Mouse (Mus musculus) liver, embryonic 15.5 days (tissue): ENCODE measurements around the gene Sept5. TPM values are rescaled to one million over a fixed set of nuclear protein-coding genes. Genes with fewer than 3 reads are reported as not detected.

ENCODE experiments used
- ATAC-seq: fragments of 200-750 bp; cut with Nextera tagmentation; 2 replicates; pipeline ENCODE4 v1.8.0; 2017; ENCODE audit warnings: moderate number of reproducible peaks, mild to moderate bottlenecking, moderate library complexity; ENCODE audit not compliant: insufficient read depth
- H3K27ac ChIP-seq: fragments of 300-500 bp; sonication (generic); replicated peaks from 2 replicates; pipeline ENCODE4 v1.5.1; 2015; ENCODE audit warnings: mild to moderate bottlenecking, inconsistent platforms
- H3K27me3 ChIP-seq: fragments of 300-500 bp; sonication (generic); 2 replicates; pipeline ENCODE4 v1.6.1; 2015; ENCODE audit warnings: mild to moderate bottlenecking, inconsistent platforms
- H3K36me3 ChIP-seq: fragments of 300-500 bp; sonication (generic); replicated peaks from 2 replicates; pipeline ENCODE4 v1.6.1; 2015; ENCODE audit warnings: moderate library complexity, mild to moderate bottlenecking, inconsistent platforms
- H3K4me1 ChIP-seq: fragments of 300-500 bp; sonication (generic); replicated peaks from 2 replicates; pipeline ENCODE4 v1.6.1; 2015; ENCODE audit warnings: inconsistent platforms
- H3K4me2 ChIP-seq: fragments of 300-500 bp; sonication (generic); 2 replicates; pipeline ENCODE4 v1.6.1; 2015; ENCODE audit warnings: moderate library complexity, mild to moderate bottlenecking, inconsistent platforms
- H3K4me3 ChIP-seq: fragments of 300-500 bp; sonication (generic); replicated peaks from 2 replicates; pipeline ENCODE4 v1.5.1; 2015; ENCODE audit warnings: mild to moderate bottlenecking, inconsistent platforms
- H3K9ac ChIP-seq: fragments of 300-500 bp; sonication (generic); 2 replicates; pipeline ENCODE4 v1.6.1; 2015; ENCODE audit warnings: moderate library complexity, mild to moderate bottlenecking, inconsistent platforms
- H3K9me3 ChIP-seq: fragments of 300-500 bp; sonication (generic); replicated peaks from 2 replicates; pipeline ENCODE4 v1.6.1; 2016; ENCODE audit warnings: inconsistent platforms
- WGBS: fragments of 180-500 bp; shearing (Covaris S2); methylation state at CpG from one replicate; pipeline ENCODE4 v1.1.7; 2015; ENCODE audit warnings: mixed read lengths; ENCODE audit not compliant: insufficient replicate concordance; 5-methylcytosine and 5-hydroxymethylcytosine counted together
- polyA plus RNA-seq: library from polyadenylated mRNA; unstranded; fragments of >200 nt; fragmentation: Nextera tagmentation; extraction: Ambion mirVana; gene quantifications from 2 replicates; pipeline ENCODE4 v1.2.1, GENCODE M21; 2015

Gene Sept5
- polyA plus RNA-seq, 1 experiment from 2014 or later = 3.5 TPM

GRCm38 (mm10) chr16:18581623-18582205 lies 48.0 kb downstream of the Sept5 start:
- Histone ChIP-seq H3K4me1 (peaks cover 20% of the 10 kb centered on the region), H3K9ac (no peak overlapping the region), H3K27me3 (peaks cover 97% of the 10 kb centered on the region), H3K4me3 (peak overlapping the region; percentile 32), H3K4me2 (peak overlapping the region; percentile 53), H3K36me3 (no peaks in the 10 kb centered on the region), H3K9me3 (no peaks in the 10 kb centered on the region), H3K27ac (no peak overlapping the region)
- no peak for ATAC-seq
- WGBS = under 1% methylated on average over 64 of the region's 66 CpGs

- no peaks in the 10 kb centered on the region for H3K9me3 ChIP-seq
- H3K4me3 ChIP-seq = peak overlapping the region; percentile 32; the same call in 1 of the 2 replicates
- H3K4me1 ChIP-seq = peaks cover 14% of the 10 kb centered on the region
- peaks cover 94% of the 10 kb centered on the region for H3K27me3 ChIP-seq
- H3K4me2 ChIP-seq = peak overlapping the region; percentile 53
- 6% methylated on average over 21 of the region's 21 CpGs for WGBS
- ATAC-seq = no peak
- no peak overlapping the region for H3K9ac ChIP-seq
- H3K27ac ChIP-seq = no peak overlapping the region
- no peaks in the 10 kb centered on the region for H3K36me3 ChIP-seq
These were observed 48.6 kb downstream of the Sept5 start for GRCm38 (mm10) chr16:18581050-18581622.

- no peak for ATAC-seq
- WGBS = 39% methylated on average over 2 of the region's 2 CpGs
- Histone ChIP-seq H3K9me3 (no peaks in the 10 kb centered on the region), H3K4me1 (peaks cover 12% of the 10 kb centered on the region), H3K36me3 (no peaks in the 10 kb centered on the region), H3K9ac (no peak overlapping the region), H3K27ac (no peak overlapping the region), H3K4me2 (no peak overlapping the region), H3K27me3 (peaks cover 87% of the 10 kb centered on the region), H3K4me3 (no peak overlapping the region)
These were observed 49.4 kb downstream of the Sept5 start for GRCm38 (mm10) chr16:18580389-18580788.

GRCm38 (mm10) chr16:18577599-18578160 lies 52.1 kb downstream of the Sept5 start:
- Histone ChIP-seq H3K4me2 (no peak overlapping the region), H3K36me3 (no peaks in the 10 kb centered on the region), H3K9me3 (no peaks in the 10 kb centered on the region), H3K27me3 (peaks cover 60% of the 10 kb centered on the region), H3K4me3 (no peak overlapping the region), H3K27ac (no peak overlapping the region), H3K9ac (no peak overlapping the region), H3K4me1 (peaks cover 12% of the 10 kb centered on the region)
- WGBS = 14% methylated on average over 5 of the region's 5 CpGs
- ATAC-seq = no peak

GRCm38 (mm10) chr16:18577071-18577470 lies 52.7 kb downstream of the Sept5 start:
- no peak overlapping the region for H3K27ac ChIP-seq
- H3K36me3 ChIP-seq = no peaks in the 10 kb centered on the region
- H3K4me1 ChIP-seq = peaks cover 11% of the 10 kb centered on the region
- H3K9me3 ChIP-seq = no peaks in the 10 kb centered on the region
- no peak overlapping the region for H3K4me3 ChIP-seq
- no peak overlapping the region for H3K9ac ChIP-seq
- ATAC-seq = no peak
- peaks cover 54% of the 10 kb centered on the region for H3K27me3 ChIP-seq
- 31% methylated on average over 3 of the region's 3 CpGs for WGBS
- no peak overlapping the region for H3K4me2 ChIP-seq

- no peak overlapping the region for H3K4me3 ChIP-seq
- H3K36me3 ChIP-seq = no peaks in the 10 kb centered on the region
- WGBS = 61% methylated on average over 8 of the region's 8 CpGs
These were observed 55.6 kb downstream of the Sept5 start for GRCm38 (mm10) chr16:18574196-18574595.

More at GRCm38 (mm10) chr16:18574196-18574595, 55.6 kb downstream of the Sept5 start:
- ATAC-seq = no peak
- H3K4me1 ChIP-seq = no peaks in the 10 kb centered on the region
- H3K27me3 ChIP-seq = peaks cover 25% of the 10 kb centered on the region
- no peak overlapping the region for H3K4me2 ChIP-seq
- H3K9ac ChIP-seq = no peak overlapping the region
- no peak overlapping the region for H3K27ac ChIP-seq
- H3K9me3 ChIP-seq = no peaks in the 10 kb centered on the region

Other genes starting within 250 kb of the Sept5 start
- gene Txnrd2, start 203.6 kb downstream of the Sept5 start, polyA plus RNA-seq = 101 and 114 TPM in 2 replicates
- 87.6 and 94.1 TPM in 2 replicates for gene Comt, start 203.1 kb downstream of the Sept5 start, polyA plus RNA-seq
- gene Gnb1l, start 131.2 kb downstream of the Sept5 start, polyA plus RNA-seq = 7.5 and 8.3 TPM in 2 replicates
- 0.70 and 0.84 TPM in 2 replicates for gene Rtl10, start 131.1 kb downstream of the Sept5 start, polyA plus RNA-seq
- gene Tbx1, start 39.3 kb downstream of the Sept5 start, polyA plus RNA-seq = 0.15 and 0.23 TPM in 2 replicates
- gene Gp1bb, start 7.6 kb downstream of the Sept5 start, polyA plus RNA-seq = 19.6 and 24.9 TPM in 2 replicates
- gene Gm49601, start 3.5 kb downstream of the Sept5 start, polyA plus RNA-seq = 0.39 and 0.91 TPM in 2 replicates
- 8.4 and 8.5 TPM in 2 replicates for gene Cldn5, start 146.9 kb upstream of the Sept5 start, polyA plus RNA-seq
- gene Ufd1, start 181.8 kb upstream of the Sept5 start, polyA plus RNA-seq = 39.5 and 40.6 TPM in 2 replicates
- 40.7 and 42.7 TPM in 2 replicates for gene Cdc45, start 182.0 kb upstream of the Sept5 start, polyA plus RNA-seq
- gene 2510002D24Rik, start 206.6 kb upstream of the Sept5 start, polyA plus RNA-seq = 19.1 and 19.9 TPM in 2 replicates
- not detected in 2 replicates for gene Gm28539, start 206.6 kb upstream of the Sept5 start, polyA plus RNA-seq
- gene Mrpl40, start 246.9 kb upstream of the Sept5 start, polyA plus RNA-seq = 52.6 and 57.8 TPM in 2 replicates
- 5.4 and 6.7 TPM in 2 replicates for gene Hira, start 247.1 kb upstream of the Sept5 start, polyA plus RNA-seq